Comparison of ENCODE assay signal across 10 mouse cellular contexts in the genomic region with DNA sequence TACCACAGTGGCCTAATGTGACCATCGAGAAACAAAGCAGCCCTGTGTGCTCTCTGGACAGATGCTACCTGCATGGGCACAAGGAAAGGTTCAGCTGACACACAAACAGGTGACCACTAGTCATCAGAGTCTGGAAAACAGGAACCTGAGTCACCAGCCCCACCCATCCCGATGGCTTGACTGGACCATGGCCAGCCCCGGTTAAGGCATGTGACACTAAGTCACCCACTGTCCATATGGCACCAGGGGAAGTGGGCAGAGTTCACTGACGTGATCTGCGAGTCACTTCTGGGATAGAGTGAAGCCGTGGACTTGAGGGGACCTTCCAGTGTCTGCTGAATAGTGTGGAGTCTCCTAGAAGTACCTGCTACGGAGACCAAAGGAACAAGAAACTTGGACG. TPM values are rescaled to one million over a fixed set of nuclear protein-coding genes. Genes with fewer than 3 reads are reported as not detected.
DNase-seq lines count a peak whose midpoint lies in the region; ATAC-seq and TF ChIP-seq lines count a peak whose summit lies in the region.
"Had no signal": no experiment of that assay in that cellular context is flagged by ENCODE, and none has a peak within 500 bp of the region (broad histone marks: within the 10 kb centered on the region; RNA-seq: fewer than 3 reads in every experiment).

No protein-coding gene starts in this region.

- no peak overlapping the region for H3K27ac ChIP-seq in layer of hippocampus, adult 2 months
- H3K27ac ChIP-seq in lung, postnatal 0 days (ENCODE audit: low read length), result no peak overlapping the region
- H3K27ac ChIP-seq in stomach, postnatal 0 days (replicated peaks), result peak overlapping the region; percentile 49; the same call in 1 of the 2 replicates

- WGBS in lung, postnatal 0 days, result 86% methylated on average over 8 of the region's 8 CpGs
- 79% methylated on average over 8 of the region's 8 CpGs for WGBS in stomach, postnatal 0 days

- peaks cover 6% of the 10 kb centered on the region; the same call in 1 of the 2 replicates for H3K4me1 ChIP-seq in lung, postnatal 0 days (ENCODE audit: insufficient read depth, low read depth, low read length)
- H3K4me1 ChIP-seq in stomach, postnatal 0 days (replicated peaks; ENCODE audit: control insufficient read depth, insufficient read depth), result no peaks in the 10 kb centered on the region

- ATAC-seq in lung, postnatal 0 days, result 0 out of 2 replicates have a peak, but pooled peaks have one; percentile 30
- ATAC-seq in stomach, postnatal 0 days (ENCODE audit: low FRiP score, low TSS enrichment), result peak; percentile 76

- H3K27me3 ChIP-seq in lung, postnatal 0 days (replicated peaks; ENCODE audit: insufficient read depth, low read length), result no peaks in the 10 kb centered on the region
- H3K27me3 ChIP-seq in stomach, postnatal 0 days (ENCODE audit: control insufficient read depth, insufficient read depth, low read length), result no peaks in the 10 kb centered on the region

- DNase-seq in adrenal gland, postnatal 25 days, result peak; percentile 11
- DNase-seq in adrenal gland, adult 8-10 months, result no peak
- DNase-seq in layer of hippocampus, adult 11-12 months (ENCODE audit: low spot score), result peak; percentile 53
- no peak for DNase-seq in layer of hippocampus, adult 2 months (ENCODE audit: low spot score in 2 of 2)
- no peak for DNase-seq in lung, postnatal 0 days (ENCODE audit: low spot score)
- DNase-seq in stomach, postnatal 0 days (ENCODE audit: low spot score), result peak; percentile 71
- DNase-seq in thymus, postnatal 36 days, result no peak
- no peak for DNase-seq in testis, postnatal 14 days (ENCODE audit: low spot score)

- H3K9me3 ChIP-seq in lung, postnatal 0 days (ENCODE audit: low read length), result no peaks in the 10 kb centered on the region
- H3K9me3 ChIP-seq in stomach, postnatal 0 days (ENCODE audit: control insufficient read depth, low read length), result no peaks in the 10 kb centered on the region

- H3K36me3 ChIP-seq in lung, postnatal 0 days (ENCODE audit: insufficient read depth, low read length), result peaks cover 47% of the 10 kb centered on the region
- H3K36me3 ChIP-seq in stomach, postnatal 0 days (ENCODE audit: control insufficient read depth, insufficient read depth, low read length), result peaks cover 33% of the 10 kb centered on the region

- no peak overlapping the region for H3K4me3 ChIP-seq in layer of hippocampus, adult 2 months
- no peak overlapping the region for H3K4me3 ChIP-seq in lung, postnatal 0 days (ENCODE audit: low read depth, low read length)
- no peak overlapping the region for H3K4me3 ChIP-seq in stomach, postnatal 0 days (ENCODE audit: low read depth, low read length)
- H3K4me3 ChIP-seq: myocyte had no signal

- H3K4me2 ChIP-seq in lung, postnatal 0 days (replicated peaks; ENCODE audit: low read depth, low read length), result no peak overlapping the region
- no peak overlapping the region for H3K4me2 ChIP-seq in stomach, postnatal 0 days (replicated peaks; ENCODE audit: low read depth)

- TF ChIP-seq EP300 in lung, postnatal 0 days (IDR thresholded peaks at IDR 0.05), result no peak
- TF ChIP-seq EP300 in stomach, postnatal 0 days (optimal IDR thresholded peaks at IDR 0.05), result no peak

- no peak overlapping the region for H3K9ac ChIP-seq in lung, postnatal 0 days (replicated peaks; ENCODE audit: low read depth)
- no peak overlapping the region for H3K9ac ChIP-seq in stomach, postnatal 0 days (ENCODE audit: low read length)

- TF ChIP-seq CTCF in layer of hippocampus, adult 2 months (conservative IDR thresholded peaks at IDR 0.05), result no peak
- no peak for TF ChIP-seq CTCF in lung, postnatal 0 days (IDR thresholded peaks at IDR 0.05)
- no peak for TF ChIP-seq CTCF in stomach, postnatal 0 days (IDR thresholded peaks at IDR 0.05; ENCODE audit: low read depth)

RNA-seq across cellular contexts. Expression of a gene that starts 5.3 kb away (rescaled TPM):
- 22.5 and 31.2 TPM in 2 replicates for total RNA-seq in adrenal gland, postnatal 25 days (2021)
- total RNA-seq in adrenal gland, adult 8-10 months (2022), result 10 to 100 TPM; 35.1 to 37.0 (median 36.2) TPM
- 10 to 100 TPM; 56.5 to 63.1 TPM for total RNA-seq in layer of hippocampus, adult 2 months (2021)
- polyA plus RNA-seq in lung, postnatal 0 days (2015; fragmentation: Nextera tagmentation; extraction: Ambion mirVana), result 4.8 and 5.1 TPM in 2 replicates
- polyA plus RNA-seq in stomach, postnatal 0 days (2015; fragmentation: Nextera tagmentation; extraction: Ambion mirVana), result 5.3 and 6.7 TPM in 2 replicates

RNA-seq across cellular contexts. Expression of a gene that starts 18.8 kb away (rescaled TPM):
- total RNA-seq in adrenal gland, postnatal 25 days (2021), result 9.8 and 15.8 TPM in 2 replicates
- 10 to 100 TPM in 3 of 4 experiments, 1 to 10 TPM in 1; 7.3 to 20.6 (median 14.4) TPM for total RNA-seq in adrenal gland, adult 8-10 months (2022)
- 10 to 100 TPM; 17.1 to 18.1 TPM for total RNA-seq in layer of hippocampus, adult 2 months (2021)
- polyA plus RNA-seq in lung, postnatal 0 days (2015; fragmentation: Nextera tagmentation; extraction: Ambion mirVana), result 16.1 and 17.5 TPM in 2 replicates
- 19.2 and 19.7 TPM in 2 replicates for polyA plus RNA-seq in stomach, postnatal 0 days (2015; fragmentation: Nextera tagmentation; extraction: Ambion mirVana)

RNA-seq across cellular contexts. Expression of a gene that starts 56.1 kb away (rescaled TPM):
- 3.5 and 4.8 TPM in 2 replicates for total RNA-seq in adrenal gland, postnatal 25 days (2021)
- total RNA-seq in adrenal gland, adult 8-10 months (2022), result 1 to 10 TPM; 3.9 to 7.8 (median 6.3) TPM
- 1 to 10 TPM; 2.1 to 2.4 TPM for total RNA-seq in layer of hippocampus, adult 2 months (2021)
- polyA plus RNA-seq in lung, postnatal 0 days (2015; fragmentation: Nextera tagmentation; extraction: Ambion mirVana), result 7.1 and 7.2 TPM in 2 replicates
- 2.8 and 3.2 TPM in 2 replicates for polyA plus RNA-seq in stomach, postnatal 0 days (2015; fragmentation: Nextera tagmentation; extraction: Ambion mirVana)
- total RNA-seq: megakaryocyte progenitor cell, adult 5-6 weeks had no signal

Comparison
In these comparisons a context has a peak if more than half of its experiments do, and no peak if none do; other contexts are left out.
1. DNase-seq: peak in adrenal gland, postnatal 25 days (single experiment), layer of hippocampus, adult 11-12 months (single experiment) and stomach, postnatal 0 days (single experiment); none in adrenal gland, adult 8-10 months (single experiment), layer of hippocampus, adult 2 months (0 of 2), lung, postnatal 0 days (single experiment), thymus, postnatal 36 days (0 of 2) and testis, postnatal 14 days (single experiment).